Mouse (Mus musculus) kidney, embryonic 15.5 days (tissue): ENCODE data around the gene Uaca. TPM values are rescaled to one million over a fixed set of nuclear protein-coding genes. Genes with fewer than 3 reads are reported as not detected.

Experiments
- ATAC-seq: fragments of 200-750 bp; cut with Nextera tagmentation; replicated peaks from 2 replicates; pipeline ENCODE4 v1.8.0; 2017; ENCODE audit warnings: moderate TSS enrichment; ENCODE audit not compliant: low FRiP score
- H3K27ac ChIP-seq: fragments of 300-500 bp; sonication (generic); 2 replicates; pipeline ENCODE4 v1.5.1; 2015; ENCODE audit warnings: mild to moderate bottlenecking, inconsistent platforms
- H3K27me3 ChIP-seq: fragments of 300-500 bp; sonication (generic); 2 replicates; pipeline ENCODE4 v1.6.1; 2015; ENCODE audit warnings: inconsistent platforms
- H3K36me3 ChIP-seq: fragments of 300-500 bp; sonication (generic); 2 replicates; pipeline ENCODE4 v1.6.1; 2015; ENCODE audit warnings: inconsistent platforms
- H3K4me1 ChIP-seq: fragments of 300-500 bp; sonication (generic); 2 replicates; pipeline ENCODE4 v1.6.1; 2015; ENCODE audit warnings: inconsistent platforms
- H3K4me2 ChIP-seq: fragments of 300-500 bp; sonication (generic); 2 replicates; pipeline ENCODE4 v1.6.1; 2015; ENCODE audit warnings: moderate library complexity, mild to moderate bottlenecking, inconsistent platforms
- H3K4me3 ChIP-seq: fragments of 300-500 bp; sonication (generic); replicated peaks from 2 replicates; pipeline ENCODE4 v1.5.1; 2015; ENCODE audit warnings: mild to moderate bottlenecking, inconsistent platforms
- H3K9ac ChIP-seq: fragments of 300-500 bp; sonication (generic); 2 replicates; pipeline ENCODE4 v1.6.1; 2015; ENCODE audit warnings: mild to moderate bottlenecking, inconsistent platforms
- H3K9me3 ChIP-seq: fragments of 300-500 bp; sonication (generic); replicated peaks from 2 replicates; pipeline ENCODE4 v1.6.1; 2016; ENCODE audit warnings: inconsistent platforms
- WGBS: fragments of 180-500 bp; shearing (Covaris S2); methylation state at CpG from one replicate; pipeline ENCODE4 v1.1.7; 2015; ENCODE audit warnings: mixed read lengths; 5-methylcytosine and 5-hydroxymethylcytosine counted together
- polyA plus RNA-seq: library from polyadenylated mRNA; unstranded; fragments of >200 nt; fragmentation: Nextera tagmentation; extraction: Ambion mirVana; gene quantifications from 2 replicates; pipeline ENCODE4 v1.2.1, GENCODE M21; 2015

The Uaca gene
- polyA plus RNA-seq, 1 experiment from 2014 or later, result 36.2 TPM

GRCm38 (mm10) chr9:60821501-60821900, 27.2 kb downstream of the Uaca start:
- Histone ChIP-seq H3K9me3 (no peaks in the 10 kb centered on the region), H3K9ac (no peak overlapping the region), H3K27me3 (no peaks in the 10 kb centered on the region), H3K27ac (no peak overlapping the region), H3K4me3 (no peak overlapping the region), H3K36me3 (0 out of 2 replicates have a peak, but pooled peaks cover 4% of the 10 kb centered on the region), H3K4me2 (no peak overlapping the region), H3K4me1 (peaks cover 11% of the 10 kb centered on the region)
- 88% methylated on average over 4 of the region's 4 CpGs for WGBS
- no peak for ATAC-seq

GRCm38 (mm10) chr9:60822681-60823080, 28.3 kb downstream of the Uaca start:
- ATAC-seq, result no peak
- H3K4me2 ChIP-seq, result no peak overlapping the region
- no peaks in the 10 kb centered on the region for H3K27me3 ChIP-seq
- H3K36me3 ChIP-seq, result 0 out of 2 replicates have a peak, but pooled peaks cover 4% of the 10 kb centered on the region
- H3K4me1 ChIP-seq, result peaks cover 9% of the 10 kb centered on the region
- no peaks in the 10 kb centered on the region for H3K9me3 ChIP-seq
- H3K4me3 ChIP-seq, result no peak overlapping the region
- H3K9ac ChIP-seq, result no peak overlapping the region
- WGBS, result 76% methylated on average over 6 of the region's 6 CpGs
- H3K27ac ChIP-seq, result no peak overlapping the region

- Histone ChIP-seq H3K9me3 (no peaks in the 10 kb centered on the region), H3K4me3 (no peak overlapping the region), H3K4me1 (peaks cover 21% of the 10 kb centered on the region), H3K27me3 (no peaks in the 10 kb centered on the region), H3K9ac (no peak overlapping the region), H3K36me3 (0 out of 2 replicates have a peak, but pooled peaks cover 4% of the 10 kb centered on the region), H3K27ac (no peak overlapping the region), H3K4me2 (no peak overlapping the region)
- WGBS, result 90% methylated on average over 7 of the region's 7 CpGs
- no peak for ATAC-seq
These were observed 31.2 kb downstream of the Uaca start for GRCm38 (mm10) chr9:60825506-60825905.

GRCm38 (mm10) chr9:60826759-60827158, 32.4 kb downstream of the Uaca start:
- 0 out of 2 replicates have a peak, but pooled peaks cover 4% of the 10 kb centered on the region for H3K36me3 ChIP-seq
- peaks cover 21% of the 10 kb centered on the region for H3K4me1 ChIP-seq
- H3K9me3 ChIP-seq, result no peaks in the 10 kb centered on the region
- H3K27ac ChIP-seq, result no peak overlapping the region
- ATAC-seq, result no peak
- WGBS, result 70% methylated on average over 7 of the region's 7 CpGs
- H3K9ac ChIP-seq, result no peak overlapping the region
- no peak overlapping the region for H3K4me3 ChIP-seq
- H3K4me2 ChIP-seq, result no peak overlapping the region
- no peaks in the 10 kb centered on the region for H3K27me3 ChIP-seq

- Histone ChIP-seq H3K27me3 (no peaks in the 10 kb centered on the region), H3K9me3 (no peaks in the 10 kb centered on the region), H3K9ac (no peak overlapping the region), H3K4me2 (no peak overlapping the region), H3K4me1 (peaks cover 17% of the 10 kb centered on the region), H3K4me3 (no peak overlapping the region), H3K27ac (no peak overlapping the region), H3K36me3 (0 out of 2 replicates have a peak, but pooled peaks cover 4% of the 10 kb centered on the region)
- no peak for ATAC-seq
- 79% methylated on average over 2 of the region's 2 CpGs for WGBS
These were observed 33.9 kb downstream of the Uaca start for GRCm38 (mm10) chr9:60828196-60828595.

- H3K4me1 ChIP-seq, result peaks cover 17% of the 10 kb centered on the region
- H3K9me3 ChIP-seq, result no peaks in the 10 kb centered on the region
- no peak overlapping the region for H3K4me3 ChIP-seq
- no peak overlapping the region for H3K9ac ChIP-seq
- no peaks in the 10 kb centered on the region for H3K27me3 ChIP-seq
- no peak; the same call in 1 of the 2 replicates for ATAC-seq
- no peak overlapping the region for H3K4me2 ChIP-seq
- WGBS, result 32% methylated on average over 4 of the region's 4 CpGs
- peak overlapping the region; percentile 57 for H3K27ac ChIP-seq
- no peaks in the 10 kb centered on the region for H3K36me3 ChIP-seq
These were observed 35.3 kb downstream of the Uaca start for GRCm38 (mm10) chr9:60829610-60830009.

- Histone ChIP-seq H3K27me3 (no peaks in the 10 kb centered on the region), H3K4me3 (no peak overlapping the region), H3K9me3 (no peaks in the 10 kb centered on the region), H3K4me2 (no peak overlapping the region), H3K27ac (no peak overlapping the region), H3K9ac (no peak overlapping the region), H3K4me1 (peaks cover 17% of the 10 kb centered on the region), H3K36me3 (no peaks in the 10 kb centered on the region)
- 49% methylated on average over 3 of the region's 3 CpGs for WGBS
- no peak for ATAC-seq
These were observed 35.7 kb downstream of the Uaca start for GRCm38 (mm10) chr9:60830079-60830478.

- H3K9ac ChIP-seq, result no peak overlapping the region
- WGBS, result 89% methylated on average over 8 of the region's 8 CpGs
- no peaks in the 10 kb centered on the region for H3K9me3 ChIP-seq
- H3K4me2 ChIP-seq, result no peak overlapping the region
- no peak overlapping the region for H3K4me3 ChIP-seq
- no peak overlapping the region for H3K27ac ChIP-seq
- no peak for ATAC-seq
- H3K4me1 ChIP-seq, result peaks cover 29% of the 10 kb centered on the region
- no peaks in the 10 kb centered on the region for H3K36me3 ChIP-seq
- H3K27me3 ChIP-seq, result no peaks in the 10 kb centered on the region
These were observed 37.9 kb downstream of the Uaca start for GRCm38 (mm10) chr9:60832233-60832632.

- no peak overlapping the region for H3K4me2 ChIP-seq
- H3K36me3 ChIP-seq, result no peaks in the 10 kb centered on the region
- no peaks in the 10 kb centered on the region for H3K27me3 ChIP-seq
- H3K9ac ChIP-seq, result no peak overlapping the region
- no peak for ATAC-seq
- peaks cover 48% of the 10 kb centered on the region for H3K4me1 ChIP-seq
- peak overlapping the region; percentile 79 for H3K27ac ChIP-seq
- no peak overlapping the region for H3K4me3 ChIP-seq
- H3K9me3 ChIP-seq, result no peaks in the 10 kb centered on the region
- WGBS, result 67% methylated on average over 5 of the region's 5 CpGs
These were observed 41.8 kb downstream of the Uaca start for GRCm38 (mm10) chr9:60836151-60836550.

GRCm38 (mm10) chr9:60837078-60837448, 42.7 kb downstream of the Uaca start:
- Histone ChIP-seq H3K9me3 (no peaks in the 10 kb centered on the region), H3K9ac (0 out of 2 replicates have a peak overlapping the region, but pooled peaks have one; percentile 3), H3K27ac (peak overlapping the region; percentile 79), H3K4me3 (no peak overlapping the region), H3K4me1 (peaks cover 52% of the 10 kb centered on the region), H3K27me3 (no peaks in the 10 kb centered on the region), H3K36me3 (no peaks in the 10 kb centered on the region), H3K4me2 (peak overlapping the region; percentile 53)
- 32% methylated on average over 4 of the region's 4 CpGs for WGBS
- ATAC-seq, result 0 out of 2 replicates have a peak, but pooled peaks have one; percentile 50

- Histone ChIP-seq H3K27me3 (no peaks in the 10 kb centered on the region), H3K4me1 (peaks cover 52% of the 10 kb centered on the region), H3K27ac (peak overlapping the region; percentile 79), H3K9ac (peak overlapping the region; percentile 5), H3K9me3 (no peaks in the 10 kb centered on the region), H3K4me3 (peak overlapping the region; percentile 23), H3K4me2 (peak overlapping the region; percentile 53), H3K36me3 (no peaks in the 10 kb centered on the region)
- peak; percentile 72 for ATAC-seq
- WGBS, result 10% methylated on average over 20 of the region's 20 CpGs
These were observed 43.3 kb downstream of the Uaca start for GRCm38 (mm10) chr9:60837449-60838141.

- H3K27ac ChIP-seq, result peak overlapping the region; percentile 79
- H3K36me3 ChIP-seq, result no peaks in the 10 kb centered on the region
- H3K4me2 ChIP-seq, result peak overlapping the region; percentile 53
- H3K4me3 ChIP-seq, result peak overlapping the region; percentile 23
- H3K9ac ChIP-seq, result no peak overlapping the region
- no peaks in the 10 kb centered on the region for H3K27me3 ChIP-seq
- WGBS, result 41% methylated on average over 9 of the region's 9 CpGs
- H3K9me3 ChIP-seq, result no peaks in the 10 kb centered on the region
- no peak for ATAC-seq
- peaks cover 52% of the 10 kb centered on the region for H3K4me1 ChIP-seq
These were observed 44.1 kb downstream of the Uaca start for GRCm38 (mm10) chr9:60838331-60838872.
